Mouse (Mus musculus) forebrain, postnatal 0 days (tissue): ENCODE measurements around the gene Ptpru. TPM values are rescaled to one million over a fixed set of nuclear protein-coding genes. Genes with fewer than 3 reads are reported as not detected.

Experiments
- ATAC-seq: fragments of 200-750 bp; cut with Nextera tagmentation; 2 replicates; pipeline ENCODE4 v1.8.0; 2017; ENCODE audit warnings: mild to moderate bottlenecking, moderate library complexity
- DNase-seq: peaks from one replicate; pipeline ENCODE4 v3.0.0-alpha.2; 2015
- H3K27ac ChIP-seq: fragments of 300-500 bp; sonication (generic); 2 replicates; pipeline ENCODE4 v1.5.1; 2014; ENCODE audit warnings: low read depth, mild to moderate bottlenecking, antibody characterized with exemption, low read length, moderate library complexity, mixed read lengths
- H3K27me3 ChIP-seq: fragments of 300-500 bp; sonication (generic); 2 replicates; pipeline ENCODE4 v1.6.1; 2014; ENCODE audit warnings: mild to moderate bottlenecking, low read length, mixed read lengths; ENCODE audit not compliant: insufficient read depth
- H3K36me3 ChIP-seq: fragments of 300-500 bp; sonication (generic); 2 replicates; pipeline ENCODE4 v1.6.1; 2014; ENCODE audit warnings: mild to moderate bottlenecking, moderate library complexity; ENCODE audit not compliant: insufficient read depth
- H3K4me1 ChIP-seq: fragments of 300-500 bp; sonication (generic); 2 replicates; pipeline ENCODE4 v1.6.1; 2014; ENCODE audit warnings: antibody characterized with exemption; ENCODE audit not compliant: insufficient read depth
- H3K4me2 ChIP-seq: fragments of 300-500 bp; sonication (generic); 2 replicates; pipeline ENCODE4 v1.6.1; 2014; ENCODE audit warnings: low read depth, mild to moderate bottlenecking, moderate library complexity
- H3K4me3 ChIP-seq: fragments of 300-500 bp; sonication (generic); 2 replicates; pipeline ENCODE4 v1.5.1; 2014; ENCODE audit warnings: low read depth, low read length, mixed read lengths
- H3K9ac ChIP-seq: fragments of 300-500 bp; sonication (generic); 2 replicates; pipeline ENCODE4 v1.6.1; 2014; ENCODE audit warnings: mild to moderate bottlenecking
- H3K9me3 ChIP-seq: fragments of 300-500 bp; sonication (generic); 2 replicates; pipeline ENCODE4 v1.6.1; 2016; ENCODE audit warnings: low read length
- CTCF ChIP-seq: sonication (generic); IDR thresholded peaks from 2 replicates; pipeline ENCODE4 v1.5.1; 2016; ENCODE audit warnings: antibody characterized with exemption, control low read depth, low read depth
- WGBS: fragments of 180-500 bp; shearing (Covaris S2); extraction: QIAGEN DNeasy Blood & Tissue Kit; methylation state at CpG from one replicate; pipeline ENCODE4 v1.1.7; 2014; 5-methylcytosine and 5-hydroxymethylcytosine counted together
- polyA plus RNA-seq: library from polyadenylated mRNA; unstranded; fragments of >200 nt; fragmentation: Nextera tagmentation; extraction: Ambion mirVana; gene quantifications from 2 replicates; pipeline ENCODE4 v1.2.1, GENCODE M21; 2015
- total RNA-seq: library from RNA; depleted of rRNA; stranded (reverse); fragments of >200 nt; gene quantifications from 2 replicates; pipeline ENCODE4 v1.2.3, GENCODE M21; 2014

Gene Ptpru
- total and polyA plus RNA-seq, 2 experiments from 2014 or later, result 21.2 to 27.4 TPM

- H3K4me1 ChIP-seq, result peaks cover 3% of the 10 kb centered on the region; the same call in 1 of the 2 replicates
- H3K9ac ChIP-seq, result peak overlapping the region; percentile 59
- no peaks in the 10 kb centered on the region for H3K36me3 ChIP-seq
- no peak overlapping the region for H3K27ac ChIP-seq
- H3K4me2 ChIP-seq, result peak overlapping the region; percentile 99
- WGBS, result under 1% methylated on average over 39 of the region's 39 CpGs
- no peak for ATAC-seq
- TF ChIP-seq CTCF, result no peak
- no peaks in the 10 kb centered on the region for H3K9me3 ChIP-seq
- H3K27me3 ChIP-seq, result peaks cover 3% of the 10 kb centered on the region; the same call in 1 of the 2 replicates
- no peak for DNase-seq
- H3K4me3 ChIP-seq, result peak overlapping the region; percentile 67
These were observed 1.7 kb downstream of the Ptpru start for GRCm38 (mm10) chr4:131836351-131836881.

- WGBS, result 33% methylated on average over 9 of the region's 9 CpGs
- 0 out of 2 replicates have a peak overlapping the region, but pooled peaks have one; percentile 1 for H3K27ac ChIP-seq
These were observed 4.0 kb downstream of the Ptpru start for GRCm38 (mm10) chr4:131833971-131834609.

GRCm38 (mm10) chr4:131832759-131833407 is 5.2 kb downstream of the Ptpru start:
- ATAC-seq (no peak), DNase-seq (no peak)
- Histone ChIP-seq H3K27ac (no peak overlapping the region), H3K4me2 (no peak overlapping the region), H3K4me3 (no peak overlapping the region), H3K4me1 (no peaks in the 10 kb centered on the region; the same call in 1 of the 2 replicates), H3K9ac (no peak overlapping the region), H3K9me3 (no peaks in the 10 kb centered on the region), H3K27me3 (no peaks in the 10 kb centered on the region), H3K36me3 (no peaks in the 10 kb centered on the region)
- 86% methylated on average over 3 of the region's 3 CpGs for WGBS
- TF ChIP-seq CTCF, result no peak

More at GRCm38 (mm10) chr4:131833971-131834609, 4.0 kb downstream of the Ptpru start:
- Histone ChIP-seq H3K9me3 (no peaks in the 10 kb centered on the region), H3K9ac (no peak overlapping the region), H3K27me3 (no peaks in the 10 kb centered on the region), H3K4me1 (peaks cover 3% of the 10 kb centered on the region; the same call in 1 of the 2 replicates), H3K4me3 (no peak overlapping the region), H3K4me2 (no peak overlapping the region), H3K36me3 (no peaks in the 10 kb centered on the region)
- DNase-seq (peak; percentile 74), ATAC-seq (no peak)
- TF ChIP-seq CTCF, result peak; percentile 81

- H3K36me3 ChIP-seq, result no peaks in the 10 kb centered on the region
- H3K27me3 ChIP-seq, result no peaks in the 10 kb centered on the region
- H3K9ac ChIP-seq, result no peak overlapping the region
- no peak overlapping the region for H3K4me3 ChIP-seq
- 59% methylated on average over 5 of the region's 5 CpGs for WGBS
- no peak overlapping the region for H3K4me2 ChIP-seq
- ATAC-seq (no peak), DNase-seq (no peak)
- H3K27ac ChIP-seq, result no peak overlapping the region
- TF ChIP-seq CTCF, result no peak
- no peaks in the 10 kb centered on the region for H3K9me3 ChIP-seq
- H3K4me1 ChIP-seq, result no peaks in the 10 kb centered on the region; the same call in 1 of the 2 replicates
These were observed 6.5 kb downstream of the Ptpru start for GRCm38 (mm10) chr4:131831546-131832045.

DNA sequence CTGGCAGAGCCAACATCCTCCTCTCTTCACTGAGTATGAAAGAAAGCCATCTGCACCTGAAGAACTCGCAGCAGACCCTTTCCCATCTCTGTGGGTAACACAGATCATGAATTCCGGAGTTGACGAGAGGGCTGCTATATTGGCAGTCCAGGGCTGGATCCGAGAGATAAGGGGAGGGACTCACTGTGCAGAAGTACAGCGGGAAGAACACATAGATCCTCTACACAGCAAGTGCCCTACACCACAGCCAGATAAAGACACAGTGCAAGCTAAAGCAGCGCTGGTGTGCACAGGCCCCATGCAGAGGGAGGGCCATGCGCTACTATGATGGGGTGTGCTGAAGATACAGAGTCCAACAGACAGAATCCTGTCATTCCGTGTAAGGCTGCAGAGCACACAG is 9.0 kb downstream of the Ptpru start:
- H3K9me3 ChIP-seq, result no peaks in the 10 kb centered on the region
- WGBS, result 71% methylated on average over 8 of the region's 8 CpGs
- ATAC-seq, result no peak; the same call in 1 of the 2 replicates

GRCm38 (mm10) chr4:131826905-131827304 is 11.2 kb downstream of the Ptpru start:
- Histone ChIP-seq H3K27me3 (no peaks in the 10 kb centered on the region), H3K4me3 (no peak overlapping the region), H3K9ac (no peak overlapping the region), H3K4me2 (no peak overlapping the region), H3K4me1 (no peaks in the 10 kb centered on the region), H3K36me3 (no peaks in the 10 kb centered on the region), H3K9me3 (no peaks in the 10 kb centered on the region), H3K27ac (no peak overlapping the region)
- ATAC-seq (peak; percentile 54; the same call in 1 of the 2 replicates), DNase-seq (no peak)
- WGBS, result 6% methylated on average over 6 of the region's 6 CpGs
- TF ChIP-seq CTCF, result no peak

More for the DNA sequence above, 9.0 kb downstream of the Ptpru start:
- Histone ChIP-seq H3K4me3 (no peak overlapping the region), H3K9ac (no peak overlapping the region), H3K27ac (no peak overlapping the region), H3K36me3 (no peaks in the 10 kb centered on the region), H3K27me3 (no peaks in the 10 kb centered on the region), H3K4me2 (no peak overlapping the region), H3K4me1 (no peaks in the 10 kb centered on the region)
- no peak for TF ChIP-seq CTCF
- DNase-seq, result no peak

DNA sequence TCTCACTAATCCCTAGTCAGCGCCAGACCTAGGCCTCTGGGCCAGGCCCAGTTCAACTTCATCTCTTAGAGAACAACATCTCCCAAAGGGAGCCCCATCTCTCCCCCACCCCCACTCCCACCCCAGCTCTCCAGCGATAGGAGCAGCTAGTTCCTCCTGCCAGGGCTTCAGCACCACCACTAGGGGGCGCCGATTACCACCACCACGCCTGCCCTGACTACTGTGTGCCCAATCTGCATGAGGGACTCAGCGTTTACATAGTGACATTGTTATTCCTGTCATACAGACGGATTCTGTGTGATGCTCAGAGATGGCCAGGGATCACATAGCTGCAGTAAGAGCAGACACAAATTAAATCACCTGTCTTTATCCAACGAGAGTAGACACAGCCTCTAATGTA is 12.3 kb downstream of the Ptpru start:
- Histone ChIP-seq H3K4me1 (0 out of 2 replicates have a peak, but pooled peaks cover 4% of the 10 kb centered on the region), H3K9ac (no peak overlapping the region), H3K27ac (no peak overlapping the region), H3K36me3 (no peaks in the 10 kb centered on the region), H3K4me2 (no peak overlapping the region), H3K27me3 (no peaks in the 10 kb centered on the region), H3K9me3 (no peaks in the 10 kb centered on the region), H3K4me3 (no peak overlapping the region)
- ATAC-seq (no peak), DNase-seq (no peak)
- WGBS, result 48% methylated on average over 8 of the region's 8 CpGs
- peak; percentile 57 for TF ChIP-seq CTCF
